Mouse (Mus musculus) kidney, postnatal 0 days (tissue): ENCODE results near the gene Parp14. TPM values are rescaled to one million over a fixed set of nuclear protein-coding genes. Genes with fewer than 3 reads are reported as not detected.
A peak's percentile ranks its signal among the peaks of the same experiment; 100 is the strongest.

Experiments
- ATAC-seq: fragments of 200-750 bp; cut with Nextera tagmentation; replicated peaks from 2 replicates; pipeline ENCODE4 v1.8.0; 2017; ENCODE audit warnings: low read depth, moderate number of reproducible peaks, moderate TSS enrichment, moderate library complexity; ENCODE audit not compliant: low FRiP score
- DNase-seq: peaks from one replicate; pipeline ENCODE4 v3.0.0-alpha.2; 2016; ENCODE audit warnings: low spot score
- H3K27ac ChIP-seq: fragments of 300-500 bp; sonication (generic); 2 replicates; pipeline ENCODE4 v1.5.1; 2014; ENCODE audit warnings: mild to moderate bottlenecking
- H3K27me3 ChIP-seq: fragments of 300-500 bp; sonication (generic); 2 replicates; pipeline ENCODE4 v1.6.1; 2014; ENCODE audit warnings: low read length, mixed read lengths; ENCODE audit not compliant: insufficient read depth
- H3K36me3 ChIP-seq: fragments of 300-500 bp; sonication (generic); 2 replicates; pipeline ENCODE4 v1.6.1; 2014; ENCODE audit warnings: low read length, mixed read lengths; ENCODE audit not compliant: insufficient read depth
- H3K4me1 ChIP-seq: fragments of 300-500 bp; sonication (generic); replicated peaks from 2 replicates; pipeline ENCODE4 v1.6.1; 2014; ENCODE audit warnings: antibody characterized with exemption, low read length, mixed read lengths; ENCODE audit not compliant: insufficient read depth
- H3K4me2 ChIP-seq: fragments of 300-500 bp; sonication (generic); 2 replicates; pipeline ENCODE4 v1.6.1; 2014; ENCODE audit warnings: mild to moderate bottlenecking, low read length, moderate library complexity, mixed read lengths
- H3K4me3 ChIP-seq: fragments of 300-500 bp; sonication (generic); replicated peaks from 2 replicates; pipeline ENCODE4 v1.5.1; 2014; ENCODE audit warnings: low read depth, low read length
- H3K9ac ChIP-seq: fragments of 300-500 bp; sonication (generic); 2 replicates; pipeline ENCODE4 v1.6.1; 2014; ENCODE audit warnings: low read depth, low read length
- H3K9me3 ChIP-seq: fragments of 300-500 bp; sonication (generic); replicated peaks from 2 replicates; pipeline ENCODE4 v1.6.1; 2016; ENCODE audit warnings: low read length, inconsistent platforms, mixed read lengths
- CTCF ChIP-seq: IDR thresholded peaks from 2 replicates; pipeline ENCODE4 v1.5.1; 2016; ENCODE audit warnings: antibody characterized with exemption, low read depth, mild to moderate bottlenecking, moderate library complexity
- WGBS: fragments of 180-500 bp; shearing (Covaris S2); extraction: QIAGEN DNeasy Blood & Tissue Kit; methylation state at CpG from one replicate; pipeline ENCODE4 v1.1.7; 2014; 5-methylcytosine and 5-hydroxymethylcytosine counted together
- polyA plus RNA-seq: library from polyadenylated mRNA; unstranded; fragments of >200 nt; fragmentation: Nextera tagmentation; extraction: Ambion mirVana; gene quantifications from 2 replicates; pipeline ENCODE4 v1.2.1, GENCODE M21; 2015

Parp14 gene
- polyA plus RNA-seq = 2.3 and 2.5 TPM in 2 replicates

DNA sequence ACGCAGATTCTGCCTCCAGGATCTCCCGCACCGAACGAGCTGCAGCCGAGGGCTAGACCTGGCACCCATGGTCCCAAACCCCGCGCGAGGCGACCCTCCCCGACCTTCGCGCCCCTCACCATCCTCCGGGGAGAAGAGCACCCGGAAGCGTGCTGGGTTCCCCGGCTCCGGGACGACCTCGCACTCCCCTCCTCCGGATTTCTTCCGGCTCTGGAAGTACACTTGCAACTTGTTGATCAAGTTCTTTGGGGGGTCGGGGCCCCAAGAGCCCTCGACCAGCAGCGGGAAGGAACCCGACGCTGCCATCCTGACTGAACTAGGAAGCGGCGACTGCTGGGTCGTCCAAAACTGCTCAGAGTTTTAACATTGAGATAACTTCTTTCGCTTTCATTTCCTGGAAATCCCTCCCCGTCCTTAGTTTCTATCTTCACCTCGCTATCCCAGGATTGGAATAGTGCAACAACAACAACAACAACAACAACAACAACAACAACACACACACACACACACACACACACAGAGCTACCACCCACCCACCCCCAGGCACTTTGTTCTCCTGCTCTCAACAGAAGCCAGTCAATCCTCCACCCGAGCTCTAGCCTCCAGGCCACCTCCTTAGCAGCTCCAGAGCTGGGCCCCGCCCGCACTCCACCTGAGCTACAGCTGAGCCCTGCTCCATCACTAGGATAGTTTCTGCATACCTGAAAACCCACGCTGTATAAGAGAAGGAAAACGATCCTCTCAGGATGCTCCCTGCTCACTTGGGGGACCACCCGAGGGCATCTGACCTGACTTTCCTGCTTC lies at the start of gene Parp14:
Gene Parp14 (minus strand): TSS at position 497 of the 804 bp plus-strand sequence.
- Histone ChIP-seq H3K4me2 (peak within 1 kb of the TSS; percentile 91), H3K4me3 (peak within 1 kb of the TSS; percentile 85), H3K36me3 (no peaks in the 10 kb centered on the region), H3K27ac (peak within 1 kb of the TSS; percentile 71), H3K9me3 (no peaks in the 10 kb centered on the region), H3K27me3 (no peaks in the 10 kb centered on the region), H3K9ac (peak within 1 kb of the TSS; percentile 87), H3K4me1 (peaks cover 5% of the 10 kb centered on the region; the same call in 1 of the 2 replicates)
- no peak for TF ChIP-seq CTCF
- peak; percentile 62 for DNase-seq
- peak; percentile 65 for ATAC-seq
- WGBS = under 1% methylated on average over 38 of the region's 38 CpGs

DNA sequence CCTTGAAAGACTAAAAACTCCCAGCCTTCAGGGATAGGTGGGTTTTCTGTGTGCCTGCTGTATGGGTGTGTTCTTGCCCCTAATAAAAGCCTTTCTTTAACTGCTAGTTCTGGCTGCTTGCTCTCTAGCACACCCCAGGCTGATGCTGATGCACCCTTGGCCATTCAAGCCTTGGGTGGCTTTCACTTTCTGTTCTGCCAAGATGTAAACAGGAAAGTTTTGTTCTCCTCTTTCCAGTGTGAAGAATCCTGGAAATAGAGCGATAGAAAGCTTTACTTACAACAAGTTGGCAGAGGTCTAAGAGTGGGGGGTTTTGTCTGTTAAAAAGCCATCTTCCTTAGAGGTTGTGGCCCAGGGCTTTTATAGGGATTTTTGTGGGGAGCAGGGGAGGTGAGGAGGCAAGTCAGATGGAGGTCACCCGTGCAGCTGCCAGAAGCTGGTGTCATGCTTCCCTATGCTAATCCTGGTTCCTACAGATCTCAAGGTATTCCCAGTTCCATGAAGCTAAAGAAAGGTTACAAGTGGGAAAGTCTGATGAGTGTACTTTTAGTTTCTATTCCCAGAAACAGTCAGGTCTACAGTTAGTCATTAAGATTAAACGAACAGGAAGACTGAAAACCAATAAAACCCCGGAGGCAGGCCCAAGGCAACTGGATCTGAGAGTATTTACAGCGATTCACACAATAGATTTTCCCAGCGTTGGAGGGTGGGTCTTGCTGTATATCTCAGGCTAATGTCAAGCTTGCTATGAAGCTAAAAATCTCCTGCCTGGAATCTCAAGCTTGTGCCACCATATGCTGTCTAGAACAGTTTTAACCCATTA lies 47.6 kb upstream of the Parp14 start:
- WGBS = 75% methylated on average over 6 of the region's 6 CpGs
- H3K9me3 ChIP-seq = no peaks in the 10 kb centered on the region
- no peaks in the 10 kb centered on the region for H3K27me3 ChIP-seq
- H3K27ac ChIP-seq = no peak overlapping the region
- no peak overlapping the region; the same call in 1 of the 2 replicates for H3K9ac ChIP-seq
- H3K4me3 ChIP-seq = no peak overlapping the region
- ATAC-seq = no peak
- no peak for TF ChIP-seq CTCF
- H3K4me1 ChIP-seq = no peaks in the 10 kb centered on the region
- no peaks in the 10 kb centered on the region for H3K36me3 ChIP-seq
- DNase-seq = no peak
- H3K4me2 ChIP-seq = no peak overlapping the region

DNA sequence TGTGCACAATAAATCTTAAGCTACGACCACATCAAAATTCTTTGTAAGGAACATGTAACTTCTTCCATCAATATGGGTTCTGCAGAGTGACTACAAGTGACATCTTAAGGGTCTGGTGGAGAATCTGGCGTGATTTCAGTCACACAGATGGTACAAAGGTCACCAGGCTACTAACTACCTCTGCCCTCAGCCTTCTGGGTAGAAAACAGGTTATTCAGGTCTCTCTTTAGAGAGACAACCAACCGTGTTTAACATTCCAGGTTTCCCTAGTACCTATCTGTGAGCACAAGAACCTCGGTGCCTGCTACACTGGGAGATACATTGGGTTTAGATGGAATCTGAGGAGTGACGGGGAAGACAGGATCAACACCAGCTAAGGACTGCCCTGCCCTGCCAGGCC lies 43.0 kb upstream of the Parp14 start:
- Histone ChIP-seq H3K4me3 (no peak overlapping the region), H3K27ac (no peak overlapping the region), H3K4me1 (no peaks in the 10 kb centered on the region), H3K9ac (no peak overlapping the region), H3K36me3 (no peaks in the 10 kb centered on the region), H3K4me2 (no peak overlapping the region), H3K9me3 (no peaks in the 10 kb centered on the region), H3K27me3 (no peaks in the 10 kb centered on the region)
- no peak for TF ChIP-seq CTCF
- DNase-seq (no peak), ATAC-seq (no peak)
- 57% methylated on average over 5 of the region's 5 CpGs for WGBS

DNA sequence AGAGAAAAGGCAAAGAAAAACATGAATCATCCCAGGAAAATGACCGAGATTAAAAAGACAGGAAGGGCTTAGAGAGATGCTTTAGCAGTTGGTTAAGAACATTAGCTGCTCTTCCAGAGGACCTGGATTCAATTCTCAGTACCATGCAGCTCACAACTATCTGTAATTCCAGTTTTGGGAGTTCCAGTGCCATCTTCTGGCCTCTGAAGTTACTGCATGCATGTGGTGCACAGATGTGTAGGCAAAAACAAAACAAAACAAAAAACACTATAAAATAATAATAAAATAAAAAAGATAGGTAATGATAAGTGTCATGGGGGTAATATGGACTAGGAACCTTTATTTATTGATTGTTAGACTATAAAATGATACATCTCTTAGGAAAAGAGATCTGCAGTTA lies 42.2 kb upstream of the Parp14 start:
- no peaks in the 10 kb centered on the region for H3K4me1 ChIP-seq
- peak; percentile 19 for DNase-seq
- H3K4me2 ChIP-seq = no peak overlapping the region
- no peak overlapping the region for H3K27ac ChIP-seq
- H3K27me3 ChIP-seq = no peaks in the 10 kb centered on the region
- no peaks in the 10 kb centered on the region for H3K9me3 ChIP-seq
- WGBS = 74% methylated on average over 1 of the region's 1 CpGs
- no peak overlapping the region for H3K9ac ChIP-seq
- no peak overlapping the region for H3K4me3 ChIP-seq
- ATAC-seq = no peak
- H3K36me3 ChIP-seq = no peaks in the 10 kb centered on the region
- TF ChIP-seq CTCF = peak; percentile 59

DNA sequence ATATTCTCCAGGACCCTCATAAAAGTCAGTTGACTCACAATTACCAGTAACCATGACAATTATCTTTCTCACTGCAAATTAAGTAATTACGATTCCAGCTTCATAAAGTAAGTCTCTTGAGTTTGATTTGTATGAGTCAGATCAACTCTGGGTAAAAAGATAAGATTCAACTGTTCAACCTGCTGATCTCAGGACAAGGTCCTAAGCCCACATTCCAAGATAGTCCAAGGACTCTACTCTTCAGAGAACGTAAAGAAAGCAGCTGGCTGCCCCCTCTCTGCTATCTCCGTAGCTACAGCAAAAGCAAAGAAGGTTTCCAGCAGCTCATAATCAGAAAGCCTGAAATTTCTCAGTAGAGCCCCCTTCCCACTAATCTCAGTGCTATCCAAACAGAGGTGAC lies 40.1 kb upstream of the Parp14 start:
- 56% methylated on average over 3 of the region's 3 CpGs for WGBS
- TF ChIP-seq CTCF = no peak
- H3K36me3 ChIP-seq = no peaks in the 10 kb centered on the region
- no peaks in the 10 kb centered on the region for H3K4me1 ChIP-seq
- H3K4me3 ChIP-seq = no peak overlapping the region
- H3K27ac ChIP-seq = no peak overlapping the region
- ATAC-seq (no peak), DNase-seq (no peak)
- no peak overlapping the region for H3K4me2 ChIP-seq
- H3K9ac ChIP-seq = no peak overlapping the region
- no peaks in the 10 kb centered on the region for H3K9me3 ChIP-seq
- H3K27me3 ChIP-seq = no peaks in the 10 kb centered on the region

DNA sequence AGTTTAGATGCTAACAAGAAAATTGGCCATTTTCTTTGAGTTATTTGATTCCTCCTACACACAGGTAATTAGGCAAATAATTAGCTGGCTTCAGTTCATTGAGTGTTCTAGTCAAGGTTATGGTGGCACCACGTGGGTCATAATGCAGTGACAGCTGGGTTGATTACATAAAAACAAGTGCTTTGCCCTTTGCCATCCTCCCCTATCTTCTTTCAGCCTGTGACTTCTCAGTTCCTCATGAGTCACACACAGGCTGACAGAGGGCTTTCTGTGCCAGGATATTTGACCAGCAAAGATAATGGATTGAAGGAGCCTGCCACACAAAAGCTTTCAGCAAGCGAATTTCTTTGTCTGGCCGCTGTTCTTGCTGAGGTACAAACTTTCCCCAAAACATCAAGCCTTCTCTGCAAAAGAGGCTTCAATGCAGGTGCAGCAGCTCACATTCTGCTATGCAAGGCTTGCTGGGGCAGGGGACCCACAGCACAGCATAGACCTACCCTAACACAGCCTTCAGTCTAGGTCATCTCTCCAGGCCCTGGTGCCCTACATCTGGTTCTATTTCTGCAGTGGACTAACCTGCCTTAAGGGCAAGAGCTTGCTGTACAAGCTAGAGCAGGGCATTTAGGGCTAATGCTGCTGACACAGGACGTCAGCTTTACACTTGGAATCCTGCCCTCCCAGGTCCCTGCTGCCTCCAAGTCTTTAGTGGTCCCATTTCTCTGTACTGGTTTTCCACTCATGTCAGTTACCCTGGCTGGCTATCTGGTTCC lies 36.3 kb upstream of the Parp14 start:
- Histone ChIP-seq H3K36me3 (no peaks in the 10 kb centered on the region), H3K27ac (peak overlapping the region; percentile 25; the same call in 1 of the 2 replicates), H3K4me2 (no peak overlapping the region), H3K9ac (no peak overlapping the region), H3K4me3 (no peak overlapping the region), H3K27me3 (no peaks in the 10 kb centered on the region), H3K9me3 (no peaks in the 10 kb centered on the region), H3K4me1 (no peaks in the 10 kb centered on the region)
- 35% methylated on average over 4 of the region's 4 CpGs for WGBS
- no peak for TF ChIP-seq CTCF
- DNase-seq (peak; percentile 52), ATAC-seq (0 out of 2 replicates have a peak, but pooled peaks have one; percentile 43)
